Mouse (Mus musculus): ENCODE measurements around the gene Blcap.

Gene Blcap

GRCm38 (mm10) chr2:157559858-157560257 is 11.2 kb downstream of the Blcap start, which contains the start of gene Nnat:
Gene Nnat (plus strand): TSS chr2:157560078.
- no peak for DNase-seq (ENCODE audit: low spot score in 2 of 2)

- DNase-seq (ENCODE audit: low spot score in 2 of 2): no peak
Observed at GRCm38 (mm10) chr2:157559440-157559839, 11.6 kb downstream of the Blcap start.

GRCm38 (mm10) chr2:157558520-157558919 is 12.6 kb downstream of the Blcap start:
- no peak for DNase-seq (ENCODE audit: low spot score in 2 of 2)

DNA sequence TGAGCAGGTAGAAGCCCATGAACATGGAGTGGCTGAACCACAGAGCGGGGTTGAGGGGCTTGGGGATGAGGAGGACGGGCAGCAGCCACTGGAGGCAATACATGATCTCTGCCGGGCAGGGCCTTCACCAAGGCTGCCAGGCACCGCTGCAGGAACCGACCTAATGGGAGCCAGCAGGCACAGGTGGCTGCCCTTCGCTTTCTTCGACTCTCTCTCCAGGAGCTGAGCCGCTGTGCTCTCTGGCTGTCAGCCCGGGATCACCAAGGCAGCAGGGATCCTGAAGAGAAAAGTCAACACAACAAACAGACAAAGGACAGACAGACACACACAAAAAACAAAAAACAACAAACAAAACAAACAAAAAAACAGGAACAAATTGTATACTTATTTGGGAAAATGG is 13.0 kb downstream of the Blcap start:
- DNase-seq (ENCODE audit: low spot score in 2 of 2): no peak

- no peak for DNase-seq (ENCODE audit: low spot score in 2 of 2)
Observed at GRCm38 (mm10) chr2:157556074-157556698, 14.9 kb downstream of the Blcap start.

- DNase-seq (ENCODE audit: low spot score in 2 of 2): no peak
Observed at GRCm38 (mm10) chr2:157552158-157552886, 18.8 kb downstream of the Blcap start.

DNA sequence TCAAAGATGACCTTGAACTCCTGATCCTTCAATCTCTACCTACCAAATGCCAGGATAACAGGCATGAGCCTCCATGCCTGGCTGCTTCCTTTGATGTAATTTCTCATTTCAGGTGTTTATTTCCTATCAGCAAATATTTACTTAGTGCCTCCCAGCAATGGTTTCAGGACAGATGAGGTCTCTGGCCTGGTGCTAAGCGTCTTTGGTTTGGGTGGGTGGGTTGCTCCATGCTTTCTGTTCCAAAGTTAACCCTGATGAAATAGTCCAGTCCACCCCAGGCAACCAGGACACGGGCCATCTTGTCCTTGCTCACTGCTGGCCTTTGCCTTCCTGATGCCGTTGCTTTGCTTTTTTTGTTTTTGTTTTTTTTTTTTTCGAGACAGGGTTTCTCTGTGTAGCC is 20.8 kb downstream of the Blcap start:
- DNase-seq (ENCODE audit: low spot score in 2 of 2): no peak

DNA sequence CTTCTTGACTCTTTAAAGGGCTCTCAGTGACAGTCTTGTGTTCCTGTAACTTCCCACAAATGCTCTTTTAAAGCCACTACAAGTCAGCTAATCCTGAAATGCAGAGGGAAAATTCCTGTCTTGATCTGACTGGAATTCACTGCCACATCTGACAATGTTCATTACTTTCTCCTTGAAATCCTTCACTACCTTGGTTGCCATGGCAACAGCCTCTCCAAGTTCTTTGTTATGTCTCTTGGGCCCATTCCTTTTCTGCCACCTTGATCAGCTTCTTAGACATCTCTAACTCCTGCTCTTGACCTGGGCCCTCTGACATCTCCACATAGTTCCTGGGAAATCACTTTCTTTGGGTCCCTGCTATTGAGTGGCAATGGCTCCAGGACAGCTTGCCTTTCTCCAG is 24.4 kb downstream of the Blcap start:
- no peak for DNase-seq (ENCODE audit: low spot score in 2 of 2)

- DNase-seq (ENCODE audit: low spot score in 2 of 2): no peak
Observed at GRCm38 (mm10) chr2:157544333-157544888, 26.7 kb downstream of the Blcap start.

GRCm38 (mm10) chr2:157542415-157542814 is 28.7 kb downstream of the Blcap start:
- DNase-seq (ENCODE audit: low spot score in 2 of 2): no peak

- no peak for DNase-seq (ENCODE audit: low spot score in 2 of 2)
Observed at GRCm38 (mm10) chr2:157541631-157542030, 29.4 kb downstream of the Blcap start.

DNA sequence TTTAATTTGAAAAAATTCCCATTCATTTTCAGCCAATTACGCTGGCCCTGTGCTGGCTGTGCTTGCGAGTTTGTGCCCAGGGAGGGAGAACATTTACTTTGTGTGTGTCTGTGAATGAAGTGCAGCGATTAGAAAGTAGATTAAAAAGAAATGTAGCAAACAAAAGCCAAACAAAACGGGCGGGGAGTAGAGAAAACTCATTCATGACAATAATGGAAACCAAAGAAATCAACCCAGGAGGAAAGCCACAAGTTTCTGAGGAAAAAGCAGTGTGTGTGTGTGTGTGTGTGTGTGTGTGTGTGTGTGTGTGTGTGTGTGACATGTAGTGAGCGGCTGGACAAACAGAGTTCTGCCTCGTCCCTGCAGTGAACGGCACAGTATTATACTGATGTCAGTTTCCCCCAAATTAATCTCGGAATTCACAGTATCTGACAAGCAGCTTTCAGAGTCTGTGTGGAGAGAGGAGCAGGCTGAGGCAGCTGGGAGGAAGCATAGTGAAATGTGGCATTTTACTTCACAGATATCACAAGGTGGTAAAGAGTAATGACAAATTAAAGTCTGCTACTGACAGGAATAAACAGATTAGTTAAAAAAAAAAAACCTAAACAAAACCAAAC is 30.0 kb downstream of the Blcap start:
- DNase-seq (ENCODE audit: low spot score in 2 of 2): no peak

DNA sequence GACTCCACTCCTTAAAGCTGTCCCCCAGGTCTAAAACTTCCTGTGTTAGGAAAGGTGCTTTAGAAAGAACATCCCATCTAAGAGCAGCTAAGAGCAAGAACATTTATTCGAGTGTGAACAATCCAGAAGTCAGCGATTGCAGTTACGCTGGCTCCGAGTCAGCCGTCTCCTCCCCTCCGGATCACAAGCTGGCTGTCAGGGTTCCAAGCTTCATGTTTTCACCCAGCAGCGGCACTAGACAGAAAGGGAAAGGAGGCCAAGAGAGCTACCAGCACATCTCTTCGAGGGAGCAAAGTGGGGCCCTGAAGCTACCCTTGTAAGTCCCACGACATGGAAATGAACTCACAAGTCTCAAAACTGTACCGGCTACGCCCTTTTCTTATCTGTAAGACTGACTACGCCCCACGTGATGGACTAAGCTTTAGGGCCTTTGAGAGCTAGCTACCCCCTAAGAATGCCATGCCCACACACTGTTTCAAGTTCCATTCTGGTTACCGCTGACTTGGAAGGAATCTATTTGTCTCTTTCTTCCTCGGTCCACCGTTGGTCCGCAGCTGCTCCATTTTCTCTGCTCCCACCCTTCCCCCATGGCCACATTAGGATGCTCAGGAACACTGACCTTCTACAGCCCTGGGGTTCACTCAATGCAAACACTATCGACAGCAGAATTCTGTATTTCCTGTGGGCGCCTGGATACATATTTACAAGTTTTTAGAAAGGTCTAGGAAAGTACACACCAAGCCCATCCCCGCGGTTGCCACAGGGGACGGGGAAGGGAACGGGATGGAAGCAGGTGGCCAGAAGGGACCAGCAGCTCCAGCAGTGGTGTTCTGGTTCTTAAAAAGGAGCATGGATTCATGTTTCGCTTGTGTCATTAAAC is 30.8 kb downstream of the Blcap start:
- DNase-seq (ENCODE audit: low spot score in 2 of 2): peak; percentile 60 to 75

DNA sequence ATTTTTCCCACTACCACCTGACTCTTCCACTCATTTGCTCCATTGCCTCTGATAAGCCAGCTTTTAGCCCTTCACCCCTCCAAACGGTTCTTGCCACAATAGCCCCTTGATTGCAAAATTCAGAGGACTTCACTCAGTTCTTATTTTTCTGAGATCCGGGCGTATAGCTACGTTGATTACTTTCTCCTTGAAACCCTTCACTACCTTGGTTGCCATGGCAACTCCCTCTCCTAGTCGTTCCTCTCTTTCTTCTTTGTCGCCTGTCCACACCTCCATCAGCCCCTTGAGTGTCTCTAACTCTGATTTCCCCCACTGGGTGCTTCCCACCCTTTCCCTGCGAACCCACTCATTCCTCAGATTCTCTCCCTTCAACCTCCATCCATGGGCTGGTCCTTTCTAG is 34.0 kb downstream of the Blcap start:
- no peak for DNase-seq (ENCODE audit: low spot score in 2 of 2)

DNA sequence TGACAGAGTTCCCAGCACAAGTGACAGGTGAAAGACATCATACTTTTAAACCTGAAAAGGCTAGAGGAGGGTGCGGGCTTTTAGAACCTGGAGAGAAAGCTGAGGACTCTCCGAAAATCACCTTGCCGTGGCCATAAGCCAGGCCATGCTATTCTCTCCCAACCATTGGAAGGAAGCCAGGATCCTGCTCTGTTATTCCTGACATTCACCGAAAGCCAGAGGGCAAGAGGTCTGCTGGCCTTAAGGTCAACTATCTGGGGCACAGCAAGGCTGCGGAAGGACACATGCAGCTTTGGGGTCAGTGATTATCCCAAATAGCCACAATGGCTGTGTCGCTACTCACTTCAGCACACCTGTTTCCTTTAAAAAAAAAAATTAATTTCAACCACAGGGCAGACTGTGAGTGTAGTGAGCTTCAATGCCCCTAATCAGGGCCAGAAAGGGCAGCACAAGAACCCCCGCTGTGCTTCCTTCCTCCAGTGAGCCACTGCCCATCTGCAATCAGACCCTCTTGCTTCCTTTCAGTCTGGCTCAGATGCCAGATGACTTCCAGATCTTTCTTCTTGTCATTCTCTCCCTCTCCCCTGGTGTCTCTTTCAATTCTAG is 34.5 kb downstream of the Blcap start:
- DNase-seq (ENCODE audit: low spot score in 2 of 2): no peak

GRCm38 (mm10) chr2:157534163-157534562 is 36.9 kb downstream of the Blcap start:
- no peak for DNase-seq (ENCODE audit: low spot score in 2 of 2)

DNA sequence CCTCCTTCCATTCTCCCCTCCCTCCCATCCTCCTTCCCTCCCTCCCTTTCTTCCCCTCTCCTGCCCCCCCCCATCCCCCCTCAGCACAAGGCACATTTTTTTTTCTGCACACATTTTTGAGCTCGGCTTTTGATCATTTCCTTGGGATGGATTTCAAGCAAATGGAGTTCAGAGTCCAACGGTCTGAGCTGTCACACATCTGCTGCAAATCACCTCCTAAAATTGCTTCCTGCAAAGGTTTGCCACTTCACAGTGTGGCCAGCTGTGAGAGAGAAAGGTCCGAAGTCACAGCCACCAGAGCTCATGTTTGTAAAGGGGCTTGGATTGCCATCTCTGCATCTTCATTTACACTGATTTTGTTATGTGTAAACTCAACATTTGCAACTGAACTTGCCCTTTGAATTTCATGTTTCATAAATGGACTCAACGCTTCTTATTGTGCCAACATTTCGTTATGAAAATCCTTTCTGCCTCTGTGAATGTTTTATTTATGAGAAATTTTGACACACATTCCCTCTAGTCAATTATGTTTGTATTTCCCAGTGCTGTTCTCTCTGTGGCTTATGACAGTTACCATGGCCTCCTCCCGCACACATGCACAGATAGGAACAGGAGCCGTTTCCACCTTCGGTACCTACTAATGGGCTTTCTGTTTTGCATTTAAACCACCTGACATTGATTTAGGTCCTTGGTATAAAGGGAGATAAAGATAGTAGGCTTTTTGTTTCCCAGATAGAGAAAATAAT is 39.2 kb downstream of the Blcap start:
- no peak for DNase-seq (ENCODE audit: low spot score in 2 of 2)

DNA sequence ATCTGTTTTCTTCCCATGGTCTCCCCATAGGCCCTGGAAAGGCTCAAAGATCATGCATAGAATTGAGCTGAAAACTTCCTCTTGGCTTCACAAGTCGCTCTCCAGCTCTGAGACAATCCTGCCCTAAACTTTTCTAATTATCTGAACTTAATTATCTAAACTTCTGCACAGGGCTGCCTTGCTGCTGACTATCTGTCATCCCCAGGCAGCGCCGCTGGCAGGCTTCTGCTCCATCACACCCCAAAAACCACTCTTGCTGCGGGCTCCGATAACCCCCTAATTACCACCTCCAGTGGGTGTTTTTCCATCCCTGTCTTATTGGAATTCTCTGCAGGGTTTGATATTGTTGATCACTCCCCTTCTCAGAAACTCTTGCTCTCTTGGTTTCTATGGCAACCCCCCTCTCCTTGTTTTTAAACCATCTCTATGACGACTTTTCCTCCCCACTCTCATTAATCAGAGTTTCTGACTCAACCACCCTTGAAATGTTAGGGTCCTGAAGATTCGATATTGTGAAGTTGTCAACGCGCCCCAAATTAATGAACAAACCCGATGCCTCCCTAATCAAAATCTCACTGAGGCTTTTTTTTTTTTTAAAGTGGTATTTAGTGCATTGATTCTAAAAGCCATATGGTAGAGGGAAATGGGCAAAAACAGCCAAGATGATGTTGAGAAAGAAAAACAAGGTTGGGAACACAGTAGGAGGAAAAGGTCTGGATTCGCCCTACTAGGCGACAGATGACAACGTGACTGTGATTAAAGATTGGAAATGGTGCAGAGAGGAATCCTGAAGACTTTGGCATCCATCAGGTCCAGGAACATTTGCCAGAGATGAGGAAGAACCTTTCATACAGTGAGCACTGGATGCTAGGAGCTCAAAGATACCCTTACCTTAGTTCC is 40.8 kb downstream of the Blcap start:
- no peak for DNase-seq (ENCODE audit: low spot score in 2 of 2)

GRCm38 (mm10) chr2:157522556-157522955 is 48.5 kb downstream of the Blcap start:
- DNase-seq (ENCODE audit: low spot score in 2 of 2): no peak

DNA sequence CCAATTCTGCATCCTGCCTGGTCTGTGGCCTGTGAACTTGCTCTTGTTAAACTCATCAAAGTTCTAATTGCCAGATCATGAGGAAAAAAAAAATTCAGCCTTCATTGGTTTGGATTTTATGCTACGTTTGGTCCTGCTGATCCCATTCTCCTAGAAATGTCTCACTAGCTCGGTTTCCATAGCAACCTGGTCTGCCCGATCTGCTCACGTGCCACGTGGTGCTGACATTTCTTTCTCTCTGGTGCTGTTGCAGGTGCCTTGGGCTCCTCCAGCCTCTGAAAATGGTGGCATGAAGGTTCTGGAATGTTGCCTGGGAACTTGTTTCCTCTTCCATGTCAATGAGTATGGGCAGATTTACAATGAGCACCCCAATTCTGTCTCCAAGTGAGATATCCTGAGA is 50.6 kb downstream of the Blcap start:
- DNase-seq (ENCODE audit: low spot score in 2 of 2): no peak

Measured in heart, adult 9 months (tissue).